Mouse (Mus musculus) hindbrain, postnatal 0 days (tissue): ENCODE data around the gene Flad1. TPM values are rescaled to one million over a fixed set of nuclear protein-coding genes. Genes with fewer than 3 reads are reported as not detected.

Source experiments
- ATAC-seq: fragments of 200-750 bp; cut with Nextera tagmentation; 2 replicates; pipeline ENCODE4 v1.8.0; 2017; ENCODE audit warnings: mild to moderate bottlenecking, moderate TSS enrichment, moderate library complexity
- DNase-seq: peaks from one replicate; pipeline ENCODE4 v3.0.0-alpha.2; 2015; ENCODE audit warnings: low spot score
- H3K27ac ChIP-seq: fragments of 300-500 bp; sonication (generic); 2 replicates; pipeline ENCODE4 v1.5.1; 2014; ENCODE audit warnings: mild to moderate bottlenecking
- H3K27me3 ChIP-seq: fragments of 300-500 bp; sonication (generic); 2 replicates; pipeline ENCODE4 v1.6.1; 2014; ENCODE audit warnings: low read length, mixed read lengths; ENCODE audit not compliant: insufficient read depth
- H3K36me3 ChIP-seq: fragments of 300-500 bp; sonication (generic); 2 replicates; pipeline ENCODE4 v1.6.1; 2014; ENCODE audit warnings: low read length, mixed read lengths; ENCODE audit not compliant: insufficient read depth
- H3K4me1 ChIP-seq: fragments of 300-500 bp; sonication (generic); 2 replicates; pipeline ENCODE4 v1.6.1; 2014; ENCODE audit warnings: antibody characterized with exemption, low read length, mixed read lengths; ENCODE audit not compliant: insufficient read depth
- H3K4me2 ChIP-seq: fragments of 300-500 bp; sonication (generic); 2 replicates; pipeline ENCODE4 v1.6.1; 2014; ENCODE audit warnings: low read depth, mild to moderate bottlenecking, low read length, moderate library complexity, mixed read lengths
- H3K4me3 ChIP-seq: fragments of 300-500 bp; sonication (generic); 2 replicates; pipeline ENCODE4 v1.5.1; 2014; ENCODE audit warnings: low read length
- H3K9ac ChIP-seq: fragments of 300-500 bp; sonication (generic); replicated peaks from 2 replicates; pipeline ENCODE4 v1.6.1; 2014; ENCODE audit warnings: mild to moderate bottlenecking, low read length, moderate library complexity, mixed read lengths
- H3K9me3 ChIP-seq: fragments of 300-500 bp; sonication (generic); 2 replicates; pipeline ENCODE4 v1.6.1; 2016; ENCODE audit warnings: low read length, mixed read lengths
- CTCF ChIP-seq: IDR thresholded peaks from 2 replicates; pipeline ENCODE4 v1.5.1; 2016; ENCODE audit warnings: antibody characterized with exemption, control low read depth, low read depth
- WGBS: fragments of 180-500 bp; shearing (Covaris S2); extraction: QIAGEN DNeasy Blood & Tissue Kit; methylation state at CpG from one replicate; pipeline ENCODE4 v1.1.7; 2014; 5-methylcytosine and 5-hydroxymethylcytosine counted together
- polyA plus RNA-seq: library from polyadenylated mRNA; unstranded; fragments of >200 nt; fragmentation: Nextera tagmentation; extraction: Ambion mirVana; gene quantifications from 2 replicates; pipeline ENCODE4 v1.2.1, GENCODE M21; 2015
- total RNA-seq: library from RNA; depleted of rRNA; stranded (reverse); fragments of >200 nt; gene quantifications from 2 replicates; pipeline ENCODE4 v1.2.3, GENCODE M21; 2014

Flad1 gene
- total and polyA plus RNA-seq, 2 experiments from 2014 or later: 23.8 to 32.1 TPM

DNA sequence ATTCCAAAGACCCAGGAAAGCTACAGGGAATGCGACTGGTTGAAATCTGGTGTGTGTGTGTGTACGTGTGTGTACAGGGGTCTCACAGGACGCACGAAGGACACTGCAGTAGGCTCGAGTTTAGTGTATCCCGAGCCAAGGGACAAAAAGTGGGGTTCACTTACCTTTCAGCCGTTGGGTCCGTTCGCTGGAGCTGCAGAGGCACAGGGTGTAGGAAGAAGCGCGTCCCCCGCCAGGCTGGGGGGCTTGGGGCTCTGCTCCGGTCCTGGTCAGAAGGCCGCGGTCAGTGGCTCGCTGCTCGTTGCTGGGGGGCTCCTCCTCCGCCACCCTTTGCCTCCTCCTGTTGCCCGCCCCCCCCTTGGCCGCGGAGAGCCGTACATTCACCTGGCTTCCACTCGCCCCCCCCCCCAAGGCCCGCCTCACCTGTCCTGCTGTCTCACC, 18.8 kb downstream of the Flad1 start:
- H3K4me3 ChIP-seq: peak overlapping the region; percentile 48
- H3K4me2 ChIP-seq: peak overlapping the region; percentile 100
- no peaks in the 10 kb centered on the region for H3K36me3 ChIP-seq
- H3K9ac ChIP-seq: peak overlapping the region; percentile 37; the same call in 1 of the 2 replicates
- ATAC-seq: no peak
- peaks cover 41% of the 10 kb centered on the region for H3K4me1 ChIP-seq
- 0% methylated on average over 20 of the region's 24 CpGs for WGBS
- peak overlapping the region; percentile 58; the same call in 1 of the 2 replicates for H3K27ac ChIP-seq
- no peak for TF ChIP-seq CTCF
- no peaks in the 10 kb centered on the region for H3K27me3 ChIP-seq
- no peak for DNase-seq
- no peaks in the 10 kb centered on the region for H3K9me3 ChIP-seq

DNA sequence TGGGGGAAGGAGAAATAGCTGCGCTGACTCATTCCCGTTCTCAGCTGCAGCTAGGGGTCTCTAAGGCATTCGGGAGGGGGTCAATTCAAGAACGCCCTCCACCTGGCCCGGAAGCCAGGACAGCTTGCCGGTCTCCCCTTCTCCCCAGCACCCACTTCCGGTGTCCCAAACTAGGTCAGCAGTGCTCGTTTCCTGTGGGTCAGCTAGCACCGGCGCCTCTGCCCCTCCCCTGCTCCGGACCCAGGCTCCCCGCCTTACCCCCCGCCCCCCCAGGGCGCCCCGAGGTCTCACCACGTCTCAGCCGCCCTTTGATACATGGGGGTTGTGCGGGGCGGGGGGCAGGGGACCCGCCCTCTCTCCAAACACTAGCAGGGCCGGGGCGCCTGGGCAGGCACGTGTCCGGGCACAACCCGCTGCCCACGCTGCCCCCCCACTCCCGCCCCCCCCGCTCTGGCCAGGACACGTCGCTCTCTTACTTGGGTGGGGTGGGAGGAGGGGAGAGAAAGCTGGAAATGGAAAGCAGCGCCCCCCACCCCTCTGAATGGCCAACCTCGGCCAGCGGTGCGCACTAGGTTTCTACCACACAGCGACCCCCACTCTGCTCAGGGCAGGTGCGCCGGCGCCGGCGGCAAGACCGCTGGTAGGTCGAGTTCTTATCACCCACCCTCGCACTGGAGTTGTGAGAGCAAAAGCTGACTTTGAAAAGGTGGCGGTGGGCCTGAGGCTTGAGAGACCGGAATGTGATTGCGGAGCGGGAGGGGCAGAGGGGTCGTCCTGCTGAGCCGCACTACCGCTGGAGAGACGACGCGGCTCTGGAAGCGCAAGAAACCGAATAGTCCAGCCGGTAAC, 19.8 kb downstream of the Flad1 start:
- no peak for TF ChIP-seq CTCF
- H3K9me3 ChIP-seq: no peaks in the 10 kb centered on the region
- peak overlapping the region; percentile 58; the same call in 1 of the 2 replicates for H3K27ac ChIP-seq
- ATAC-seq: no peak
- H3K4me3 ChIP-seq: peak overlapping the region; percentile 48
- under 1% methylated on average over 53 of the region's 56 CpGs for WGBS
- H3K4me1 ChIP-seq: peaks cover 41% of the 10 kb centered on the region
- H3K36me3 ChIP-seq: no peaks in the 10 kb centered on the region
- no peaks in the 10 kb centered on the region for H3K27me3 ChIP-seq
- DNase-seq: peak; percentile 55
- peak overlapping the region; percentile 100 for H3K4me2 ChIP-seq
- peak overlapping the region; percentile 63 for H3K9ac ChIP-seq

GRCm38 (mm10) chr3:89390699-89391662, 20.7 kb downstream of the Flad1 start:
- H3K4me1 ChIP-seq: peaks cover 37% of the 10 kb centered on the region
- no peaks in the 10 kb centered on the region for H3K36me3 ChIP-seq
- no peak for DNase-seq
- H3K4me3 ChIP-seq: peak overlapping the region; percentile 48
- 9% methylated on average over 19 of the region's 19 CpGs for WGBS
- H3K27ac ChIP-seq: 0 out of 2 replicates have a peak overlapping the region, but pooled peaks have one; percentile 58
- no peak for TF ChIP-seq CTCF
- H3K9me3 ChIP-seq: no peaks in the 10 kb centered on the region
- ATAC-seq: no peak
- H3K27me3 ChIP-seq: no peaks in the 10 kb centered on the region
- H3K4me2 ChIP-seq: peak overlapping the region; percentile 100
- peak overlapping the region; percentile 63; the same call in 1 of the 2 replicates for H3K9ac ChIP-seq

- no peaks in the 10 kb centered on the region for H3K27me3 ChIP-seq
- no peak overlapping the region for H3K4me3 ChIP-seq
- H3K27ac ChIP-seq: no peak overlapping the region
- H3K9ac ChIP-seq: no peak overlapping the region
- TF ChIP-seq CTCF: no peak
- H3K36me3 ChIP-seq: no peaks in the 10 kb centered on the region
- H3K4me2 ChIP-seq: no peak overlapping the region
- 17% methylated on average over 5 of the region's 5 CpGs for WGBS
- no peaks in the 10 kb centered on the region for H3K9me3 ChIP-seq
- peaks cover 28% of the 10 kb centered on the region for H3K4me1 ChIP-seq
- ATAC-seq: no peak
- DNase-seq: peak; percentile 51
These were observed 21.6 kb downstream of the Flad1 start for GRCm38 (mm10) chr3:89390111-89390515.

- H3K36me3 ChIP-seq: no peaks in the 10 kb centered on the region
- H3K4me3 ChIP-seq: no peak overlapping the region
- WGBS: 72% methylated on average over 6 of the region's 6 CpGs
- H3K27me3 ChIP-seq: no peaks in the 10 kb centered on the region
- no peak overlapping the region for H3K27ac ChIP-seq
- H3K4me1 ChIP-seq: peaks cover 20% of the 10 kb centered on the region
- H3K9ac ChIP-seq: no peak overlapping the region
- H3K4me2 ChIP-seq: no peak overlapping the region
- no peak for TF ChIP-seq CTCF
- ATAC-seq (no peak), DNase-seq (peak; percentile 79)
- no peaks in the 10 kb centered on the region for H3K9me3 ChIP-seq
These were observed 22.5 kb downstream of the Flad1 start for GRCm38 (mm10) chr3:89388901-89389740.
